In the genomic region with DNA sequence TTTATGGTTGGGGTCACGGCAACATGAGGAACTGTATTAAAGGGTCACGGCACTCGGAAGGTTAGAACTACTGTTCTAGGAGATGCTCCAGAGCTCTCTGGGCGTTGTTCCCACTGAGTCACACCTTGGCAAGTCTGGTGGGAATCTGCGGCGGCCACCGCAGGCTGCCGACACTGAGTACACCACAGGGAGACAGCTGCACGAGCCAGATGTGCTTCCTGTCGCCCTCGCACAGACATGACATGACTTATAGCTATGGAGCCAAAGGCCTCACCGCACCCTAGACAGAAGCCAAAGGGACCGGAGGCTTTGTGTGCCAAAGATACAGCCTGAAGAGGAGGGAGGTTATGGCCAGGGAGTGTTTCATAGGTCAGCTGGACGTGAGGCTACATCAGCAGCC, we compare ENCODE assay signal across 11 mouse cellular contexts. TPM values are rescaled to one million over a fixed set of nuclear protein-coding genes. Genes with fewer than 3 reads are reported as not detected.
DNase-seq lines count a peak whose midpoint lies in the region; ATAC-seq lines count a peak whose summit lies in the region.
"Had no signal": no experiment of that assay in that cellular context is flagged by ENCODE, and none has a peak within 500 bp of the region (broad histone marks: within the 10 kb centered on the region; RNA-seq: fewer than 3 reads in every experiment).

No protein-coding gene starts in this region.

- no peaks in the 10 kb centered on the region for H3K9me3 ChIP-seq in megakaryocyte, embryonic 14.5 days
- H3K9me3 ChIP-seq: midbrain, embryonic 13.5 days had no signal

- ATAC-seq in megakaryocyte, adult 5-6 weeks (ENCODE audit: poor library complexity, severe bottlenecking): no peak
- peak; percentile 43 to 68; a peak in 3 of 4 replicates for ATAC-seq in hematopoietic stem cell, adult 5-6 weeks (replicated peaks in 1 of 2; ENCODE audit: insufficient read depth in 1 of 2, low FRiP score in 2 of 2, low TSS enrichment in 1 of 2, low read depth in 1 of 2, poor library complexity in 2 of 2, severe bottlenecking in 2 of 2)
- ATAC-seq in monocyte, adult 5-6 weeks (replicated peaks; ENCODE audit: insufficient number of reproducible peaks, low FRiP score, low TSS enrichment, poor library complexity, severe bottlenecking): no peak
- ATAC-seq: midbrain, embryonic 13.5 days had no signal

- peaks cover 20% of the 10 kb centered on the region for H3K4me1 ChIP-seq in megakaryocyte, embryonic 14.5 days

- H3K4me3 ChIP-seq in megakaryocyte, embryonic 14.5 days (replicated peaks): peak overlapping the region; percentile 1
- H3K4me3 ChIP-seq: midbrain, embryonic 13.5 days had no signal

- DNase-seq in gastrocnemius, adult 18-20 months (ENCODE audit: low spot score): peak; percentile 71
- peak; percentile 75 for DNase-seq in thymus, postnatal 14 days
- no peak for DNase-seq in neural tube, embryonic 10.5 days (ENCODE audit: extremely low spot score, low spot score)
- DNase-seq in layer of hippocampus, postnatal 36 days: no peak

- peaks cover 39% of the 10 kb centered on the region for H3K27me3 ChIP-seq in megakaryocyte, embryonic 14.5 days (replicated peaks)
- H3K27me3 ChIP-seq: midbrain, embryonic 13.5 days had no signal

- H3K36me3 ChIP-seq in megakaryocyte, embryonic 14.5 days (replicated peaks; ENCODE audit: low read length): peaks cover 12% of the 10 kb centered on the region

RNA-seq across cellular contexts. Expression of a gene that starts 22.3 kb away (rescaled TPM):
- polyA plus RNA-seq in megakaryocyte, embryonic 14.5 days (2012; ENCODE audit: insufficient read depth, low replicate concordance): 34.2 and 286 TPM in 2 replicates
- total RNA-seq in megakaryocyte, adult 5-6 weeks (2015): 269 and 281 TPM in 2 replicates
- 190 and 192 TPM in 2 replicates for total RNA-seq in megakaryocyte, adult 5-6 weeks (2017)
- total RNA-seq in gastrocnemius, adult 18-20 months (2021): 10 to 100 TPM; 14.8 to 15.8 TPM
- 42.3 and 51.3 TPM in 2 replicates for total RNA-seq in hematopoietic stem cell, adult 5-6 weeks (2017)
- total RNA-seq in layer of hippocampus, postnatal 36 days (2021): 10 to 100 TPM; 27.4 to 28.6 TPM
- total RNA-seq in monocyte, adult 5-6 weeks (2017): 69.6 to 85.5 TPM (median 78.1 TPM) in 3 replicates

RNA-seq across cellular contexts. Expression of a gene that starts 22.4 kb away (rescaled TPM):
- 35.5 and 39.1 TPM in 2 replicates for polyA plus RNA-seq in megakaryocyte, embryonic 14.5 days (2012; ENCODE audit: insufficient read depth, low replicate concordance)
- 88.9 and 93.6 TPM in 2 replicates for total RNA-seq in megakaryocyte, adult 5-6 weeks (2015)
- total RNA-seq in megakaryocyte, adult 5-6 weeks (2017): 43.9 and 45.8 TPM in 2 replicates
- 10 to 100 TPM; 46.8 to 48.2 TPM for total RNA-seq in gastrocnemius, adult 18-20 months (2021)
- 53.8 and 55.1 TPM in 2 replicates for total RNA-seq in hematopoietic stem cell, adult 5-6 weeks (2017)
- 10 to 100 TPM; 54.7 to 58.6 TPM for total RNA-seq in layer of hippocampus, postnatal 36 days (2021)
- total RNA-seq in monocyte, adult 5-6 weeks (2017): 25.3 to 50.1 TPM (median 44.7 TPM) in 3 replicates

RNA-seq across cellular contexts. Expression of a gene that starts 52.0 kb away (rescaled TPM):
- polyA plus RNA-seq in megakaryocyte, embryonic 14.5 days (2012; ENCODE audit: insufficient read depth, low replicate concordance): 0.66 TPM in 1 of 2 replicates, not detected in the other
- total RNA-seq in megakaryocyte, adult 5-6 weeks (2015): not detected in 2 replicates
- total RNA-seq in megakaryocyte, adult 5-6 weeks (2017): not detected in 2 replicates
- total RNA-seq in gastrocnemius, adult 18-20 months (2021): not detected
- total RNA-seq in hematopoietic stem cell, adult 5-6 weeks (2017): not detected in 2 replicates
- total RNA-seq in layer of hippocampus, postnatal 36 days (2021): 1 to 10 TPM; 6.4 to 8.6 TPM
- not detected in 3 replicates for total RNA-seq in monocyte, adult 5-6 weeks (2017)
- polyA plus RNA-seq: embryonic facial prominence, embryonic 11.5 days; kidney, postnatal 0 days had no signal

Comparison
In these comparisons a context has a peak if more than half of its experiments do, and no peak if none do; other contexts are left out.
1. ATAC-seq: peak in hematopoietic stem cell, adult 5-6 weeks (2 of 2); none in megakaryocyte, adult 5-6 weeks (single experiment) and monocyte, adult 5-6 weeks (single experiment).
2. DNase-seq: peak in gastrocnemius, adult 18-20 months (single experiment) and thymus, postnatal 14 days (single experiment); none in neural tube, embryonic 10.5 days (single experiment) and layer of hippocampus, postnatal 36 days (0 of 2).